8 mouse cellular contexts compared by ENCODE assay signal in genomic region chr9:67832046-67832605, GRCm38 (mm10). TPM values are rescaled to one million over a fixed set of nuclear protein-coding genes. Genes with fewer than 3 reads are reported as not detected.
DNase-seq lines count a peak whose midpoint lies in the region; ATAC-seq and TF ChIP-seq lines count a peak whose summit lies in the region.
"Had no signal": no experiment of that assay in that cellular context is flagged by ENCODE, and none has a peak within 500 bp of the region (broad histone marks: within the 10 kb centered on the region; RNA-seq: fewer than 3 reads in every experiment).

C2cd4a (minus strand) TSS chr9:67832330.

- DNase-seq in ES-E14 (ENCODE audit: low read depth, low spot score) (no peak), ZHBTc4 (ENCODE audit: low read depth, low spot score) (peak; percentile 76)
- DNase-seq in gastrocnemius, adult 18-20 months (ENCODE audit: low spot score) = peak; percentile 55
- peak; percentile 76 for DNase-seq in mesoderm, embryonic 11.5 days (ENCODE audit: low read depth, low spot score)

- ATAC-seq in kidney, embryonic 14.5 days (ENCODE audit: low FRiP score, low TSS enrichment) = no peak; the same call in 1 of the 2 replicates
- no peak for ATAC-seq in erythroid progenitor cell, adult 5-6 weeks (replicated peaks; ENCODE audit: low FRiP score, poor library complexity, severe bottlenecking)
- no peak for ATAC-seq in monocyte, adult 5-6 weeks (replicated peaks; ENCODE audit: insufficient number of reproducible peaks, low FRiP score, low TSS enrichment, poor library complexity, severe bottlenecking)

- in situ Hi-C loops in ES-E14 (cut with MboI; ENCODE audit: low sequenced_read_pairs in 2 of 2, unreplicated experiment in 2 of 2) = no loop called here

- H3K9me3 ChIP-seq in ES-E14 (ENCODE audit: control insufficient read depth, insufficient read depth, low read depth, low read length) = no peaks in the 10 kb centered on the region
- no peaks in the 10 kb centered on the region for H3K9me3 ChIP-seq in kidney, embryonic 14.5 days (ENCODE audit: control insufficient read depth, low read length)

- H3K4me2 ChIP-seq in kidney, embryonic 14.5 days (replicated peaks; ENCODE audit: low read depth, low read length) = peak within 1 kb of the TSS; percentile 92

- H3K27me3 ChIP-seq in kidney, embryonic 14.5 days (ENCODE audit: control insufficient read depth, insufficient read depth, low read length) = peaks cover 30% of the 10 kb centered on the region

- no peak within 1 kb of the TSS for H3K27ac ChIP-seq in ES-E14 (ENCODE audit: insufficient read depth, low read depth, low read length, poor library complexity, severe bottlenecking)
- H3K27ac ChIP-seq in kidney, embryonic 14.5 days (ENCODE audit: low read depth, low read length) = no peak within 1 kb of the TSS

- 2% methylated on average over 20 of the region's 20 CpGs for WGBS in kidney, embryonic 14.5 days

- H3K9ac ChIP-seq in ES-E14 (ENCODE audit: insufficient read depth, low read depth, low read length, poor library complexity, severe bottlenecking) = peak within 1 kb of the TSS; percentile 54
- H3K9ac ChIP-seq in kidney, embryonic 14.5 days (ENCODE audit: low read depth, low read length) = peak within 1 kb of the TSS; percentile 57

- H3K36me3 ChIP-seq in ES-E14 (ENCODE audit: control insufficient read depth, insufficient read depth, low read length, poor library complexity, severe bottlenecking) = no peaks in the 10 kb centered on the region
- no peaks in the 10 kb centered on the region for H3K36me3 ChIP-seq in kidney, embryonic 14.5 days (ENCODE audit: control insufficient read depth, insufficient read depth, low read length)

- H3K4me3 ChIP-seq in ES-E14 (ENCODE audit: insufficient read depth in 1 of 2, low read depth in 1 of 2, low read length in 2 of 2, poor library complexity in 1 of 2, severe bottlenecking in 1 of 2) = peak within 1 kb of the TSS; percentile 72 to 78
- peak within 1 kb of the TSS; percentile 53 for H3K4me3 ChIP-seq in kidney, embryonic 14.5 days (ENCODE audit: low read length)

- H3K4me1 ChIP-seq in ES-E14 (ENCODE audit: control insufficient read depth in 2 of 2, insufficient read depth in 2 of 2, low read length in 2 of 2, poor library complexity in 1 of 2) = peaks cover 2% of the 10 kb centered on the region in 2 experiments; a peak in 2 of 4 replicates
- H3K4me1 ChIP-seq in kidney, embryonic 14.5 days (ENCODE audit: control insufficient read depth, insufficient read depth, low read length) = peaks cover 7% of the 10 kb centered on the region; the same call in 1 of the 2 replicates

TF ChIP-seq in ES-E14, 5 proteins besides CTCF, POLR2A, EP300 and RAD21:
- no peak for TF ChIP-seq HCFC1 (IDR thresholded peaks at IDR 0.05; ENCODE audit: borderline replicate concordance, insufficient read depth, low read length)
- TF ChIP-seq ZNF384 (IDR thresholded peaks at IDR 0.05; ENCODE audit: low read depth, low read length) = no peak
- no peak for TF ChIP-seq MAFK (IDR thresholded peaks at IDR 0.05; ENCODE audit: insufficient read depth, low read depth, low read length)
- TF ChIP-seq CHD2 (IDR thresholded peaks at IDR 0.05; ENCODE audit: low read depth, low read length) = no peak
- no peak for TF ChIP-seq ZC3H11A (IDR thresholded peaks at IDR 0.05; ENCODE audit: borderline replicate concordance, low read depth, low read length)

RNA-seq across cellular contexts. Expression of gene C2cd4a, which starts in this region (rescaled TPM):
- total RNA-seq in ES-E14 (2012; rRNA removed) = not detected in 2 replicates
- not detected for total RNA-seq in gastrocnemius, adult 18-20 months (2021)
- 1.3 and 2.7 TPM in 2 replicates for polyA plus RNA-seq in kidney, embryonic 14.5 days (2014; fragmentation: Nextera tagmentation; extraction: Ambion mirVana)
- total RNA-seq in erythroid progenitor cell, adult 5-6 weeks (2015; ENCODE audit: low replicate concordance) = not detected in 2 replicates
- total RNA-seq in erythroid progenitor cell, adult 5-6 weeks (2017; ENCODE audit: low replicate concordance) = not detected in 2 replicates
- not detected in 3 replicates for total RNA-seq in monocyte, adult 5-6 weeks (2017)
- total RNA-seq: common myeloid progenitor, adult 5-6 weeks had no signal

Comparison
In these comparisons a context has a peak if more than half of its experiments do, and no peak if none do; other contexts are left out.
1. Peak in DNase-seq in gastrocnemius, adult 18-20 months; RNA of the gene not detected or under 1 TPM.